Mouse (Mus musculus): Measurements from ENCODE around the gene Ets2.
"Not testable (repeated sequence)": the region's sequence is repeated elsewhere in the genome, so short reads cannot be mapped to it uniquely, and the experiment has no call there.

- TF ChIP-seq POLR2A, CTCF (IDR thresholded peaks at IDR 0.05; ENCODE audit: extremely low read depth, insufficient read depth, low read length): not testable (repeated sequence)
Observed at GRCm38 (mm10) chr16:95764041-95764440, 62.2 kb downstream of the Ets2 start.
